Mouse (Mus musculus): ENCODE results near the gene Rarres2. TPM values are rescaled to one million over a fixed set of nuclear protein-coding genes. Genes with fewer than 3 reads are reported as not detected.
A peak's percentile ranks its signal among the peaks of the same experiment; 100 is the strongest.

The Rarres2 gene
- polyA plus RNA-seq, 1 experiment from 2014 or later = 105 TPM

DNA sequence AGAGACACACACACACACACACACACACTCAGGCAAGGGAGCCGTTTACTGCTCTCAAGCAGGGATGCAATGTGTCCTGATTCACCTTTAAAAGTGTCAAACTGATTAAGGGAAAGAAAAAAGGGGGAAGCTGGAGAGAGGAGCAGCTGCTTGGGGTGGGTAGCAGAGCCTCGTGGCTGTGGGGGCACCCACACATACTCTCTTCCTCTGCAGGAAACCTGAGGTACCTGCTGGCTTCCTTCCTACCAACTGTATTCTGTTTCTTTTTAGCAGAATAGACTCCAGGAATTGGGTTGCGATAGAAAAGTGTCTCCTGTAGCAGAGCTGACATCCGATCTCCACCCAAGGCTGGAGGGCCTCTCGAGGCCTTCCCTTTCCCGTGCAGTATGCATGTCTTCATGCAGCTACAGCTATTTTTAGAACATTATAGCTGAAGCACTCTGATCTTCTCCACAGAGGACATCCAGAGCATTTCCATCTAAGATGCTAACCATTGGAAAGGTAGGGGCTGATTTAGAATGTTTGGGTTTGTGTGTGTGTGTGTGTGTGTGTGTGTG lies 16.7 kb upstream of the Rarres2 start, which contains the start of gene Gm45021:
Gene Gm45021, plus strand, starts transcription at position 417 of the 557 bp plus-strand sequence.
- Histone ChIP-seq H3K4me3 (ENCODE audit: low read length) (no peak within 1 kb of the TSS), H3K9me3 (ENCODE audit: control insufficient read depth, low read length) (no peaks in the 10 kb centered on the region), H3K9ac (ENCODE audit: low read depth, low read length) (no peak within 1 kb of the TSS), H3K4me2 (ENCODE audit: low read depth, low read length) (no peak within 1 kb of the TSS), H3K36me3 (ENCODE audit: control insufficient read depth, insufficient read depth, low read length) (no peaks in the 10 kb centered on the region), H3K27me3 (replicated peaks; ENCODE audit: control insufficient read depth, insufficient read depth, low read length) (no peaks in the 10 kb centered on the region), H3K4me1 (ENCODE audit: control insufficient read depth, insufficient read depth, low read length) (peaks cover 8% of the 10 kb centered on the region; the same call in 1 of the 2 replicates), H3K27ac (ENCODE audit: low read length) (0 out of 2 replicates have a peak within 1 kb of the TSS, but pooled peaks have one; percentile 2)
- no peak for ATAC-seq
- WGBS = 40% methylated on average over 6 of the region's 6 CpGs

GRCm38 (mm10) chr6:48582037-48582436 lies 9.4 kb upstream of the Rarres2 start:
- whole genome bisulfite sequencing = 75% methylated on average over 3 of the region's 3 CpGs
- Histone ChIP-seq H3K9me3 (ENCODE audit: control insufficient read depth, low read length) (no peaks in the 10 kb centered on the region), H3K4me1 (ENCODE audit: control insufficient read depth, insufficient read depth, low read length) (peaks cover 5% of the 10 kb centered on the region; the same call in 1 of the 2 replicates), H3K4me2 (ENCODE audit: low read depth, low read length) (no peak overlapping the region), H3K27ac (ENCODE audit: low read length) (no peak overlapping the region), H3K4me3 (ENCODE audit: low read length) (no peak overlapping the region), H3K9ac (ENCODE audit: low read depth, low read length) (no peak overlapping the region), H3K27me3 (replicated peaks; ENCODE audit: control insufficient read depth, insufficient read depth, low read length) (no peaks in the 10 kb centered on the region), H3K36me3 (ENCODE audit: control insufficient read depth, insufficient read depth, low read length) (no peaks in the 10 kb centered on the region)
- no peak for ATAC-seq

GRCm38 (mm10) chr6:48581257-48581656 lies 8.7 kb upstream of the Rarres2 start:
- Histone ChIP-seq H3K9ac (ENCODE audit: low read depth, low read length) (no peak overlapping the region), H3K27me3 (replicated peaks; ENCODE audit: control insufficient read depth, insufficient read depth, low read length) (no peaks in the 10 kb centered on the region), H3K4me2 (ENCODE audit: low read depth, low read length) (no peak overlapping the region), H3K4me3 (ENCODE audit: low read length) (no peak overlapping the region), H3K4me1 (ENCODE audit: control insufficient read depth, insufficient read depth, low read length) (peaks cover 5% of the 10 kb centered on the region; the same call in 1 of the 2 replicates), H3K9me3 (ENCODE audit: control insufficient read depth, low read length) (no peaks in the 10 kb centered on the region), H3K36me3 (ENCODE audit: control insufficient read depth, insufficient read depth, low read length) (no peaks in the 10 kb centered on the region), H3K27ac (ENCODE audit: low read length) (no peak overlapping the region)
- ATAC-seq = no peak
- WGBS = 29% methylated on average over 3 of the region's 3 CpGs

DNA sequence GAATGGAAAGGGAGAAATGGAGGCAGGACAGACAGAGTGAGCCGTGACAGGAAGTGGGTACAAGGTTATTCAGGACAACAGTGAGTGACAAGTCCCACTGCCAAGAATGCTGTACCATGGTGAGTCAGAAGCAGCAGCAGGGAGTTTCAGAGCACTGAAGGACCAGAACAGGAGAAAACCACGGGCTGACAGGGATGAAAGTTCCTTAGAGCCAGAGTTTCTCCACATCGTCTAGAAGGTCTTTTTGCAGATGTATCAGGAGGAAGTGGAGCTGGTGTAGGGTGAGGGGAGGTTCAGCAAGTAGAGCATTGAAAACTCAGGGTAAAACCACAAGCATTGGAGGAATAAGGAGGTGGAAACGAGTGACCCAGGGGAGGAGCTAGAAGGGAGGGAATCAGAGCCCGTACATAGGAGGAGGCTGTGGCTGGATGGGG lies 6.6 kb upstream of the Rarres2 start:
- peaks cover 5% of the 10 kb centered on the region; the same call in 1 of the 2 replicates for H3K4me1 ChIP-seq (ENCODE audit: control insufficient read depth, insufficient read depth, low read length)
- H3K36me3 ChIP-seq (ENCODE audit: control insufficient read depth, insufficient read depth, low read length) = no peaks in the 10 kb centered on the region
- peak overlapping the region; percentile 23 for H3K4me2 ChIP-seq (ENCODE audit: low read depth, low read length)
- WGBS = 27% methylated on average over 5 of the region's 5 CpGs
- no peak overlapping the region for H3K4me3 ChIP-seq (ENCODE audit: low read length)
- H3K27me3 ChIP-seq (replicated peaks; ENCODE audit: control insufficient read depth, insufficient read depth, low read length) = no peaks in the 10 kb centered on the region
- no peaks in the 10 kb centered on the region for H3K9me3 ChIP-seq (ENCODE audit: control insufficient read depth, low read length)
- peak; percentile 72 for ATAC-seq
- H3K27ac ChIP-seq (ENCODE audit: low read length) = peak overlapping the region; percentile 75
- H3K9ac ChIP-seq (ENCODE audit: low read depth, low read length) = no peak overlapping the region

GRCm38 (mm10) chr6:48578736-48579135 lies 6.1 kb upstream of the Rarres2 start:
- no peaks in the 10 kb centered on the region for H3K36me3 ChIP-seq (ENCODE audit: control insufficient read depth, insufficient read depth, low read length)
- H3K9ac ChIP-seq (ENCODE audit: low read depth, low read length) = no peak overlapping the region
- no peaks in the 10 kb centered on the region for H3K27me3 ChIP-seq (replicated peaks; ENCODE audit: control insufficient read depth, insufficient read depth, low read length)
- no peaks in the 10 kb centered on the region for H3K9me3 ChIP-seq (ENCODE audit: control insufficient read depth, low read length)
- ATAC-seq = no peak
- H3K4me1 ChIP-seq (ENCODE audit: control insufficient read depth, insufficient read depth, low read length) = peaks cover 5% of the 10 kb centered on the region; the same call in 1 of the 2 replicates
- H3K4me2 ChIP-seq (ENCODE audit: low read depth, low read length) = no peak overlapping the region; the same call in 1 of the 2 replicates
- whole genome bisulfite sequencing = 48% methylated on average over 5 of the region's 5 CpGs
- H3K27ac ChIP-seq (ENCODE audit: low read length) = peak overlapping the region; percentile 75
- no peak overlapping the region for H3K4me3 ChIP-seq (ENCODE audit: low read length)

- 74% methylated on average over 3 of the region's 3 CpGs for WGBS
- ATAC-seq = no peak
- 0 out of 2 replicates have a peak overlapping the region, but pooled peaks have one; percentile 15 for H3K27ac ChIP-seq (ENCODE audit: low read length)
- no peaks in the 10 kb centered on the region for H3K36me3 ChIP-seq (ENCODE audit: control insufficient read depth, insufficient read depth, low read length)
- H3K9ac ChIP-seq (ENCODE audit: low read depth, low read length) = no peak overlapping the region
- no peak overlapping the region for H3K4me2 ChIP-seq (ENCODE audit: low read depth, low read length)
- H3K27me3 ChIP-seq (replicated peaks; ENCODE audit: control insufficient read depth, insufficient read depth, low read length) = no peaks in the 10 kb centered on the region
- peaks cover 14% of the 10 kb centered on the region for H3K4me1 ChIP-seq (ENCODE audit: control insufficient read depth, insufficient read depth, low read length)
- H3K4me3 ChIP-seq (ENCODE audit: low read length) = no peak overlapping the region
- no peaks in the 10 kb centered on the region for H3K9me3 ChIP-seq (ENCODE audit: control insufficient read depth, low read length)
Observed at GRCm38 (mm10) chr6:48573981-48574380, 1.4 kb upstream of the Rarres2 start.

GRCm38 (mm10) chr6:48573280-48573679 lies 691 bp upstream of the Rarres2 start:
- H3K4me2 ChIP-seq (ENCODE audit: low read depth, low read length) = no peak overlapping the region
- 0 out of 2 replicates have a peak, but pooled peaks have one; percentile 22 for ATAC-seq
- 42% methylated on average over 10 of the region's 10 CpGs for WGBS
- peaks cover 15% of the 10 kb centered on the region for H3K4me1 ChIP-seq (ENCODE audit: control insufficient read depth, insufficient read depth, low read length)
- no peak overlapping the region for H3K4me3 ChIP-seq (ENCODE audit: low read length)
- H3K27ac ChIP-seq (ENCODE audit: low read length) = peak overlapping the region; percentile 60
- no peaks in the 10 kb centered on the region for H3K36me3 ChIP-seq (ENCODE audit: control insufficient read depth, insufficient read depth, low read length)
- H3K9me3 ChIP-seq (ENCODE audit: control insufficient read depth, low read length) = no peaks in the 10 kb centered on the region
- H3K9ac ChIP-seq (ENCODE audit: low read depth, low read length) = no peak overlapping the region
- no peaks in the 10 kb centered on the region for H3K27me3 ChIP-seq (replicated peaks; ENCODE audit: control insufficient read depth, insufficient read depth, low read length)

GRCm38 (mm10) chr6:48572014-48572413 lies 575 bp downstream of the Rarres2 start:
- 90% methylated on average over 5 of the region's 5 CpGs for WGBS

DNA sequence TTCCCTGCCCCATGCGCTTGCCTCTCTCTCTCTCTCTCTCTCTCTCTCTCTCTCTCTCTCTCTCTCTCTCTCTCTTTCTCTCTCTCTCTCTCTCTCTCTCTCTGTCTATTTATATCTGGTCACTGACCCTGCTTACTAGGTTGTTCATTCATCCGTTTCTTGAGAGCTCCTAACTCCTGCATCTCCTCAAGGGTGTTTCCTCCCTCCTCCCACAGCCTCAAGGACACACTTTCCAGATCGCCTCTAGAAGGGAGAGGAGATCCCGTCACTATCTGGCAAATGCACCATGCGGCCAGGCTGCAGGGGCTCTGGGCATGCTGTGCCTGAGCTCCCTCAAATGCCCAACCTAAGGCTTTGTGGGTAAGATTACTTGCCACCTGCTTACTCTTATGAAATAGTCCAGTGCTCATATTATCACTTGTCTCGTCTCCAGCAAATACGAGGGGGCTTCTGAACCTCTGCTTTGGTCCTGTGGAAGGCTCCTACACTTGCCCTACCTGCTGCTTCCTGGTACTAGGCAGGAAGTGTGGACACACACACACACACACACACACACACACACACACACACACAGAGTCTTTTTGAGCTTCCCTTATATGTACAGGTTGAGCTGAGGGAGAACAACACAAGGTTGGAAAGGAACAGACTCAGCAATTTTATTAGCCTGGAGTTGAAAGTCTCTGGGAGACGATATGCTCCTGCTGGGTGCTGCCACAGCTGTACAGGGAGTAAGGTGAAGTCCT lies 3.4 kb downstream of the Rarres2 start:
- ATAC-seq = no peak
- H3K4me2 ChIP-seq (ENCODE audit: low read depth, low read length) = no peak overlapping the region
- no peak overlapping the region for H3K4me3 ChIP-seq (ENCODE audit: low read length)
- peaks cover 21% of the 10 kb centered on the region for H3K4me1 ChIP-seq (ENCODE audit: control insufficient read depth, insufficient read depth, low read length)
- H3K36me3 ChIP-seq (ENCODE audit: control insufficient read depth, insufficient read depth, low read length) = no peaks in the 10 kb centered on the region; the same call in 1 of the 2 replicates
- WGBS = 66% methylated on average over 8 of the region's 8 CpGs
- H3K27ac ChIP-seq (ENCODE audit: low read length) = peak overlapping the region; percentile 60
- no peak overlapping the region for H3K9ac ChIP-seq (ENCODE audit: low read depth, low read length)
- H3K27me3 ChIP-seq (replicated peaks; ENCODE audit: control insufficient read depth, insufficient read depth, low read length) = no peaks in the 10 kb centered on the region
- H3K9me3 ChIP-seq (ENCODE audit: control insufficient read depth, low read length) = no peaks in the 10 kb centered on the region

More at GRCm38 (mm10) chr6:48572014-48572413, 575 bp downstream of the Rarres2 start:
- H3K9ac ChIP-seq (ENCODE audit: low read depth, low read length) = peak overlapping the region; percentile 36; the same call in 1 of the 2 replicates
- H3K4me2 ChIP-seq (ENCODE audit: low read depth, low read length) = peak overlapping the region; percentile 45
- H3K9me3 ChIP-seq (ENCODE audit: control insufficient read depth, low read length) = no peaks in the 10 kb centered on the region
- no peaks in the 10 kb centered on the region for H3K36me3 ChIP-seq (ENCODE audit: control insufficient read depth, insufficient read depth, low read length)
- H3K27me3 ChIP-seq (replicated peaks; ENCODE audit: control insufficient read depth, insufficient read depth, low read length) = no peaks in the 10 kb centered on the region
- no peak for ATAC-seq
- peak overlapping the region; percentile 30 for H3K4me3 ChIP-seq (ENCODE audit: low read length)
- H3K4me1 ChIP-seq (ENCODE audit: control insufficient read depth, insufficient read depth, low read length) = peaks cover 15% of the 10 kb centered on the region
- peak overlapping the region; percentile 69 for H3K27ac ChIP-seq (ENCODE audit: low read length)

All from intestine, embryonic 16.5 days (tissue).